Mouse (Mus musculus) 3134 (cell line): ENCODE measurements at regions not wholly inside any gene's neighbourhood (a gene's known extent, or its start where the extent isn't known, plus 50 kb on each side); places are given as distances from the start of the nearest gene placed in this dataset.
"Not testable (repeated sequence)": the region's sequence is repeated elsewhere in the genome, so short reads cannot be mapped to it uniquely, and the experiment has no call there.

Experiments
- DNase-seq: peaks from one replicate; pipeline ENCODE4 v3.0.0-alpha.2; 2011; ENCODE audit warnings: low spot score; ENCODE audit not compliant: insufficient read length; ENCODE audit errors: extremely low read depth

DNA sequence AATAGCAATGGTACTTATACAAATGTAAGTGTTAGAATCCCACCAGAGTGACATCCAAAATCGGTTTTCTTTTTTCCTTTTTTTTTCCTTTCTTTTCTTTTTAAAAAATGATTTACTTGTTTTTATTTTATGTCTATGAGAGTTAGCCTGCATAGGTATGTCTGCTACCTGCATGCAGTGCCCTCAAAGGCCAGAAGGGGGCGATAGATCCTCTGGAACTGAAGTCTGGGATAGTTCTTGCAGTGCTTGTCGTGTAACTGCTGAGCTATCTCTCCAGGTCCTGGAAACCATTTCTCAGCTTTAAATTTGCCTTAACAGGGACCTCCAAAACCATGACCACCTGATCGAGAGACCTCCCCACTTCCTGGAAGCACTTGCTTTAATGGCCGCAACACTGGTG is 93.8 kb downstream of the Defb7 start:
- DNase-seq, result no peak

DNA sequence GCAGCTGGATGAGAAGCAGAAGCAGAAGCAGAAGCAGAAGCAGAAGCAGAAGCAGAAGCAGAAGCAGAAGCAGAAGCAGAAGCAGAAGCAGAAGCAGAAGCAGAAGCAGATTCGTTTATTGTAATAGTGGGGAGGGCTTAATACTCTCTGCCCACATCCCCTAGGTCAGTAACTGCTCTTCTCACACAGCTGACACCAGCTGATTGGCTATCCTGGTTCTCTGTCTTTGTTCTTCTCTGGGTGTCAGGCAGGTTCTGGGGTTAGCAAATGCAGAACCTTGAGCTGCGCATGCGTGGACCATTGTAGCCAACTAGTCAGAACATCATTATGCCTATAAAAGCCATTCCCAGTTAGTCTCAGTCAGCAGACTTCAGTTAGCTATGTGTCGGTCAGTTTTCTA is 106.6 kb downstream of the Defb7 start:
- DNase-seq, result not testable (repeated sequence)

DNA sequence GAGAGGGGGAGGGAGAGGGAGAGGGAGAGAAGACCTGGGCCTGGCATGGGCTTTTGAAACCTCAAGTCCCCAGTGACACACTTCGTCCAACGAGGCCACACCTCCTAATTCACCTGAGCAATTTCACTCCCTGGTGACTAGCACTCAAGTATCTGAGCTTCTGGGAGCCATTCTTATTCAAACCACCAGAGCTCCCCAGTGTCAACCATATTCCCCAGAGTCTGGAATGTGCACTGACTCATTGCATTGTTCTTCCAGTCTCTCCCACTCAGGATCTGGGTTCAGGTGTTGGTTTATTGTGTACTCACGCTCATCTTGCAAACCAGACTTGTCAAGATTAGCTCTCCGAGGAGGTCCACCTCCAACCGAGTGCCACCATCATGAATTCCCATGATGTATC is 111.7 kb downstream of the Defb7 start:
- peak; percentile 55 for DNase-seq

DNA sequence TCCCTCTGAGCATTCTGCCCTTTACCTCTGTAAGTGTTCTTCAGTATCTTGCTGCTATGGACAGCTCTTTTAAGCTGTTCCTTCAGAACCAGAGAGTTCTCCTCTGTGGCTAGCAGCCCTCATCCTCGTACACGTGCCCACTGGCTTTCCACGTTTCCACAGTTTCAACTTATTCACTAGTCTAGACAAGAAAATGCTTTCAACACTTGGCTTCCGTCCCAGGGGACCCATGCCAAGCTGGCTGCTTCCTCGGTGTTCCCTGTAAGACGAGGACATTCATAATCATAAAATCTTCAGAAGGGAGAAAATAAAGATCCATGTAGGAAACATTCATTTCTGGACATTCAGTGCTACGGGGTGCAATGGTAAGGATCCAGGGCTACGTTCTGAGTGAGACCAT is 101.9 kb upstream of the 4930467E23Rik start:
- DNase-seq, result no peak

DNA sequence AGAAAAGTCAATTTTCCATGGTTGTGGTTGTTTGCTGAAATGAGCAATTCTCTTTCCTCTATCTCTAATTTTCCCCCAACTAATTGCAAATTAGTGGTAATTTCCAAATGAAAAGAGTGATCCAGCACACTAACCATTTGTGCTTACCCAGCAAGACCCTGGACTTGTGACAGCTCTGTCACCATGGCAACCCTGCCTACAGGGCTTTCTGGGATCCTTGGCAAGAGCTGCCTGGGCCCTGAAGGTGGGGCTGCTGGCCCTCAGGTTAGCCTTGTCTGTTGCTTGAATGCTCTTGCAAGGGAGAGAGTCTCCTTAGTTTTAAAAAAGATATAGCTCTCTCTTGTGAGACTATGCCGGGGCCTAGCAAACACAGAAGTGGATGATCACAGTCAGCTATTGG is 80.8 kb upstream of the 4930467E23Rik start:
- not testable (repeated sequence) for DNase-seq
